Mouse (Mus musculus): ENCODE results near the gene Tmem30c. TPM values are rescaled to one million over a fixed set of nuclear protein-coding genes. Genes with fewer than 3 reads are reported as not detected.
A peak's percentile ranks its signal among the peaks of the same experiment; 100 is the strongest.

Gene Tmem30c
- not detected in 2 replicates for total RNA-seq (2017)

DNA sequence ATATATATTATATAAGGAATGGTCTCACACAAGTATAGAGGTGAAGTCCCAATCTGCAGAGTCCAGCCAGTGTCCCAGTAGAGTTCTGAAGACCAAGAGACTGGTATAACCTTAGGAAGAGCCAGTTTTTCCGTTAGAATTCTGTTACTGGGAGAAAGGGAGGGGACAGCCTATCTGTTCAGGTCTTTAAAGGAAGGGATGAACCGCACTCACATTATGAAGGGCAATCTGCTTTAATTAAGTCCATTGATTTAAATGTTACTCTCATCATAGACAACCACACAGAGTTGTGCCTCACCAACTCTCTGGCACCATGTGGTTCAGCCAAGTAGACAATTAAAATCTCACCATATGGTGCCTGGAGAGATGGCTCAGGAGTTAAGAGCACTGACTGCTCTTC, at the start of gene Tmem30c:
Gene Tmem30c, minus strand, starts transcription at position 101 of the 400 bp plus-strand sequence.
- ATAC-seq (replicated peaks in 1 of 2; ENCODE audit: insufficient read depth in 1 of 2, low FRiP score in 2 of 2, low TSS enrichment in 1 of 2, low read depth in 1 of 2, poor library complexity in 2 of 2, severe bottlenecking in 2 of 2) = no peak

DNA sequence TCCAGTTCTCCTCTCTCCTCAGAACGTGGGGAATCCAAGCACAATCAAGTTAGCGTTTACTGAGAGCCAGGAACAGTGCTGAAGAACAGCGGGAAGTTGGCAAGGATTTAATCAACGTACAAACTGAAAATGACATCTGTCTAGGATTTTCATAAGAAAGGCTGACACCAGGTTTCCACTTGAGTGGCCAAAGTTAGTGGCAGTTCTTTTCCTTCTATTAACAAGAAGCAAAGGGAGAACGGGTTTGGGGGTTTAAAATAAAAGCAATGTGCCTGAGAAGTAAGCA, 47.9 kb upstream of the Tmem30c start:
- ATAC-seq (replicated peaks in 1 of 2; ENCODE audit: insufficient read depth in 1 of 2, low FRiP score in 2 of 2, low TSS enrichment in 1 of 2, low read depth in 1 of 2, poor library complexity in 2 of 2, severe bottlenecking in 2 of 2) = no peak

DNA sequence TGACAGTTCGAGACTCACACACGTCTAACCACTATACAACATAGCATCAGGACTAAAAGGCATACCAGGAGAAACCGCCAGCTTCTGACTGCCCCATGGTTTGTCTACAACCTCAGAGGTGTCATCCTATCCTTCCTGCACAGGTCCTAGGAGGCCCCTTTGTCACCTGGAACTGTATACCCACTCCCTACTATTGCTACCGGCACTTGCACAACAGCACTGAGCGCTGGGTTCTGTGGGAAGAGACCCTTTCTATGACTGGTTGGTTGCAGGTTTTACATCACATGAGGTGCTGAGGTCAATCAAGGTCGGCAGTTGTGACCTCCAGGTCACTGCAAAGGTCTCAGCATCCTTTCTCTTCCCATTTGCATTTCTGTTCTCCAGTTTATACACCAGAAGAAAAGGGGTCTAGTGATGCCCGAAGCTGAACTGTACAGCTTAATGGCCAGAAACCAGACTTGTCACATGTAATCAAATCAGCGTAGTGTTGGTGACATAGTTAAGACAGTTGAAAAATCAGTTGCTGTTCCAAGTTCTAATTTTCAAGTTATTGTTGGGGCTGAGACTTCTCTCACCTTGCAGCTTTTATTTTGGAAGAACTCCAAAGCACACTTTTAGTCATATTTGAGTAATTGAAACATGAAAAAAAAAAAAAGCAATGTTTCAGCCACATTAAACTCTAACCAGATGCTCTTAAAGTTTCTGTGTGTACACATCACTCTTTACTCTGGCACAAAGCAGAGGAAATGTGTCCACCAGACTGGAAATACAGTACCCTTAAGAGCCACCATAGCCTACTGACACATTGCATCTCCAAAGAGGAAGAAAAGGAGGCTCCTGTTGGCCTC, 47.3 kb upstream of the Tmem30c start:
- ATAC-seq (replicated peaks in 1 of 2; ENCODE audit: insufficient read depth in 1 of 2, low FRiP score in 2 of 2, low TSS enrichment in 1 of 2, low read depth in 1 of 2, poor library complexity in 2 of 2, severe bottlenecking in 2 of 2) = no peak

DNA sequence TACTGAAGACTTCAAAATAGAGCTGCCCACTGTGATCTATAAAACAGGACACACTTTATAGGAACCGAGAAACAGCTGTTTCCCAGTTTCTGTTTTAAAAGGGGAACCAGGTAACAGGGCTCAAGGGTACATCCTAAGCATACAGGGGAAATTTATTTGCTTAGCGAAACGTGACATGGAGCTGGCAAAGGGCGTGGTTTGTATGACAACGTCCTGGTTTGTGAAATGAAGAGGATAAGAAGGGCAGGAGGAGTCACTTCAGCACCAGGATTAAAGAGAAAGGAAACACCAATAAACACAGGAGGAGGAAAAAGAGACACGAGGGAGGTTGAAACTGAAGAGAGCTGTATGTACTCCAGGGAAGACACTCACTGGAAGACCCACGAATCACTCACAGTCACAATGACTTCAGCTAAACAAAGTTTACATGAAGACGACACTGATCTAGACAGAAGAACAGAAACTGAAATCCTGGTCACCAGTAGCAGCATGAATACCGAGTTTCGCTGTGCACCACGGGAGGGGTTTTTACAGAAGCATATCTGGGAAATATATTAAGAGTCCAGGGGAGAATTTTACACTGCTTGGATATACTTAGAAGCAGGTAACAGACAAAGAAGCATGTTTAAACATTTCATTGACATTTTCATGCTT, 44.2 kb upstream of the Tmem30c start:
- ATAC-seq (replicated peaks in 1 of 2; ENCODE audit: insufficient read depth in 1 of 2, low FRiP score in 2 of 2, low TSS enrichment in 1 of 2, low read depth in 1 of 2, poor library complexity in 2 of 2, severe bottlenecking in 2 of 2) = peak; percentile 92 to 94

DNA sequence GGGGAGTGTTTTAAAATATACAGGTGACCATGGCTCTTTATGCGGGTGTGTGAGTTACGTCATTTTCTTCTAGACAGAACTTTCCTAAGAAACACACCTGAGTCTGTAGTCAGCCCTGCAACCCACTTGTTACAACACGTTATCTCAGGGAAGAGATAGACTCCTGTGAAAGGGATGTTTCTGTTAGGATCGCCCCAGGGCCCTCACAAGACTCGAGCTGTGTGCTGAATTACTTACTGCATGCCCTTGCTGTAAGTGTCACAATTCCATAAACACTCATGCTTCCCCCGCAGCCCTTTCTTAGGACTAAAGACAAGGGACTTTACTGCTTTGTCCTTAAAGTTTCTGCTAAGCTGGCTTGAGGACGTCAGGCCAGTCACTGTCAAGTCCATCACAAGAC, 39.6 kb upstream of the Tmem30c start:
- ATAC-seq (replicated peaks in 1 of 2; ENCODE audit: insufficient read depth in 1 of 2, low FRiP score in 2 of 2, low TSS enrichment in 1 of 2, low read depth in 1 of 2, poor library complexity in 2 of 2, severe bottlenecking in 2 of 2) = no peak

DNA sequence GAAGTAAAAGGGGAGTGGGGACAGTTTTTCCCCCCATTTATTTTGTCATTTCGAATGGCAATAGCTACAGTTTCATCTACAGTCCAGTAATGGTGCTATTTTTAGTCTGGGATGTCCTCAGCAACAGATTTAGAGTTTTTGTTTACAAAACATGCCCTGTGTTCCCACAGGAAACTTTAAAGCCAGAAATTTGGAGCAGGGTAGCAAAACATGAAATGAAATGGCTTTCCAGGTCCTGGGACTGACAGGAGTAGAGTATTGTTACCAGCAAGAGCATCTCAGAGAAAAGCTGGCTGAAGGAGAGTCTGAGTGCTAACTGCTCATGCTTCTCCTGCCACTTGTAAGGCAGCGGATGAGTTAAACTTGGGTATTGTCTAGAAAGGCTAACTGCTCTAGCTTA, 37.4 kb upstream of the Tmem30c start:
- no peak for ATAC-seq (replicated peaks in 1 of 2; ENCODE audit: insufficient read depth in 1 of 2, low FRiP score in 2 of 2, low TSS enrichment in 1 of 2, low read depth in 1 of 2, poor library complexity in 2 of 2, severe bottlenecking in 2 of 2)

DNA sequence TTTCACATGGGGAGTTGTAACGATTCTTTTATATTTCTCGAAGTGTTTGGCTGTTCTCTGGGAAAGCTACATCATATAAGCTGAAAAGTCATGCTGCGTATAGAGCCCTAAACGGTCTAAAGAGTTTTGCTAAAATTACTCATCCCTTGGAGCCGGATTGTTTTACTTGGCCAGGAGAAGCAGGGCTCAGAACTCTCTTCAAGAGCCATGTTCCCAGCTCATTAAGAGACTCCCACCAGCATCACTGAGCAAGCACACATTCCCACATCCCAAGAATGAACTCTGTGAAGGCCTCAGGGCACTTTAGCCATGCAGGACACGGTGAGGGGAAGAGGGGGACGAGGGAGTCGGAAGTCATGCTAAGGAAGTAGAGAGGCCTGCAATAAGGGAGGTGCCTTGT, 36.4 kb upstream of the Tmem30c start:
- ATAC-seq (replicated peaks in 1 of 2; ENCODE audit: insufficient read depth in 1 of 2, low FRiP score in 2 of 2, low TSS enrichment in 1 of 2, low read depth in 1 of 2, poor library complexity in 2 of 2, severe bottlenecking in 2 of 2) = peak; percentile 36 to 59; a peak in 2 of 4 replicates

DNA sequence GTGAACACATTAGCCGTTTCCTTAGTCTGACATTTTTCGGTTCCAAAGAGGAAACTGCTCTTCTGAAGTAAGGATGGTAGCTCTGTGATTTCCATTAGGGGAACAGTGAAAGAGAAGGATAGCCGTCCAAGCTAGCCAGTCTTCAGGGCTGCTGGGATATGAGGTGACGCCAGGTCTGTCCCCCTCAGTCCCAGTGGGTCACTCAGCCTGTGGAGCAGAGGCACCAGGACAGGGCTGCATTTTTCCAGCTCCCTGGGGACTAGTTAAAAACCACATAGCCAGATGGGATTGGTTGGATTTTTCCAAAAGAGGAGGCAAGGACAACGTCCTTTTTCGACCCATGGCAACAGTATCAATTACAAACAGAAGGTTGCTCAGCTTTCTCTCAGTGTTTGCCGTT, 34.3 kb upstream of the Tmem30c start:
- ATAC-seq (replicated peaks in 1 of 2; ENCODE audit: insufficient read depth in 1 of 2, low FRiP score in 2 of 2, low TSS enrichment in 1 of 2, low read depth in 1 of 2, poor library complexity in 2 of 2, severe bottlenecking in 2 of 2) = no peak

DNA sequence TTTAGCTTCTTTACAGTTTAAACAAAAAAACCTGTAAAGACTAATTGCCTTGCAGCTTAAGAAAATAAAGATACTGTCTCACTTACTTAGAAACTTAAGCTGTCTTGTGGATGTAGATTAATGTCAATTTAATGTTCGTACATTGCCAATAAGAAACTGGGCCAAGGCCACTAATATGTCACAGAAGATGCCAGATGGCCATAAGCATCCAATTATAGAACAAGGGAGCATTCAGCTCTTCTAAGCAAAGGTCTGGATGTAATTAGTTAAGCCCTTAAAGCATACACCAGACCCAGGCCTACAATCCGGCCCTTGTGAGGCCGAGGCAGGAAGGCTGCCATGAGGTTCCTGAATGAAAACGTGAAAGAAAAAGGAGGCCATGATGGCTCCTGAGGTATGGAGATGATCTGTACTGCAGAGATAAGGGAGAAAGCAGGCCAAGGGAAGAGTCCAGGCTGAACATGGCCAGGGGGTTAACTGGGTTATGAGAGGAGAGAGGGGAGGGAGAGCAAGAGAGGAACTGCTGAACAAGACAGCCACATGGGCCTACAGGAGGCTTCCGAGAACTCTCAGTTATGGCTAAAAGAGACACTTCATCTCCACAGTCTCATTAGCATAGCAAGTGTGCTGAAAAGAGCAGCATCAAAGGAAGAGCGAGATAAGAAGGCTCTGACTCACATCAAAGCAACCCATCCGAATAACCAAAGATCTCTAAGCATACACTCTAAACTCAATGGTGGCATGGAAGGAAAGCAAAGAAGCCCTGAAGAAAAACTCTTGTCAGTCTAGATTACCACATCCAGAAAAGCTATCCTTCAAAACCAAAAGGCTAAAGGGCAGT, 26.8 kb upstream of the Tmem30c start:
- ATAC-seq (replicated peaks in 1 of 2; ENCODE audit: insufficient read depth in 1 of 2, low FRiP score in 2 of 2, low TSS enrichment in 1 of 2, low read depth in 1 of 2, poor library complexity in 2 of 2, severe bottlenecking in 2 of 2) = no peak

DNA sequence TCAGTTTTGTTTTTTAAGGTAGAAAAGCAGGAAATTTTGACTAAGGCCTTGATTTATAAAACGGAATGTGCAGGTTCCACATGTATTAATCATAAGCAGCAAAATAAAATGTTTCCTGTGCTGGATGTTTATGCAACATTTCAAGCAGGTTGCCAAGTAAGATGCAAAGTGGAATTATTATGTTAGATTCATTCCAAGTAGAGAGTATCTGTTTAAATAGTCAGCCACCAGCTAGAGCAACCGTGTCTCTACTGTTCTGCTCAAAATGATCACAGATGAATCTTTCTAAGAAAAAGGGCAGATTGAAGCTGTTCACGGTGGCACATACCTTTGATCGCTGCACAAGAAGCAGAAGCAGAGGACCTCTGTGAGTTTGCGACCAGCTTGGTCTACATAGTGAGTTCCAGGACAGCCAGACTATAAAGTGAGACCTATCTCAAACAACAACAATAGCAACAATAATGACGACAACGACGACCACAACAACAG, 26.0 kb upstream of the Tmem30c start:
- ATAC-seq (replicated peaks in 1 of 2; ENCODE audit: insufficient read depth in 1 of 2, low FRiP score in 2 of 2, low TSS enrichment in 1 of 2, low read depth in 1 of 2, poor library complexity in 2 of 2, severe bottlenecking in 2 of 2) = no peak

DNA sequence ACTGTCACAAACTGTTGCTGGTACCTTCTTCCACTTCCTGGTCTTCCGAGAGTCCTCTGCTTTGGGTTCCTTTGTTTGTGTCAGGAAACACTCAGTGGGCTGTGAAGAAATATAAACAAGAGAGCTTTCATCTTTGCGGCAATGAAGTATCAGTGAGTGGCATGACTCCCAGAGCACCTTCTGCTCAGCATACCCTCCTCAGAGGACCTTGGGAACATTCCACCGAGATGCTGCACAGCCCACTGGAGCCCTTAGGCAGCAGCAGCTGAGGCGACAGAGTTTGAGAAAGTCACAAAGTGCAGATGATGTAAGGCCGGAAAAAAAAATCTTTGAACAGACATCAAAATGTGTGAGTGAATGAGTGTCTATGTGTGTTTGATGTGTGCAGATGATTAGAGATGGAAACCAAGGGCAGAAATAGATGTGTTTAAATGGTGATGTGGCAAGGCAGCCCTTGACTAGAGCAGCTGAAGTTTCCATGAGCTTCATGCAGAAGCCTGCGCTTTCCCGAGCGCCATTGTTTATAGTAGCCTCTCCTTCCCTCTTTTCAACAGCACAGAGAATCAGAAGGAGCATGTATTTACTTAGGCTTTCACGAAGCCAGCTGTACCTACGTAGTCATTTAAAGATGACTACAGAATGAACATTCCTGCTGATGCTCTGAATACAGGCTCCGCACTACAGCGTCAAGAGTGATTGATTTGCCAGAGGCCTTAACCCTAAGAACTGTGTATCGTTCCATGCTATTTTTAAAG, 25.4 kb upstream of the Tmem30c start:
- no peak for ATAC-seq (replicated peaks in 1 of 2; ENCODE audit: insufficient read depth in 1 of 2, low FRiP score in 2 of 2, low TSS enrichment in 1 of 2, low read depth in 1 of 2, poor library complexity in 2 of 2, severe bottlenecking in 2 of 2)

DNA sequence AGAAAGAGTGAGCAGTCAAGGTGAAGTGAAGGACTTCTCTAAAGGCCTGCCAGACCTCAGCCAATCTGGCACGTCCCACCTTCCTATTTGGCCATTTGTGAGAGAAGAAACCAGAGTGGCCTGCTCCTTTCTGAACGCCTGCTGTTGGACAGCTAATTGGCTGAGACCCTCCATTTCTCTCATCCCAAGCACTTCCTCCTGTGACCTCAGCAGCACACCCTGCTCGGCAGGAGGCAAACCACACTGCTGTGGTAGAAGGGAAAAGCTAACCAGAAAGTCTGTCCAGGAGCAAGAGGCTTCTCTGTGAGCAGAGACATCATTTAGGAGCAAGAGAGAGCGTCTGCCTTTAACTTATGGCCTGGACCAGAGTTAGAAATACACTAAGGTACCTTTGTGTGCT, 24.5 kb upstream of the Tmem30c start:
- peak; percentile 83 to 84 for ATAC-seq (replicated peaks in 1 of 2; ENCODE audit: insufficient read depth in 1 of 2, low FRiP score in 2 of 2, low TSS enrichment in 1 of 2, low read depth in 1 of 2, poor library complexity in 2 of 2, severe bottlenecking in 2 of 2)

DNA sequence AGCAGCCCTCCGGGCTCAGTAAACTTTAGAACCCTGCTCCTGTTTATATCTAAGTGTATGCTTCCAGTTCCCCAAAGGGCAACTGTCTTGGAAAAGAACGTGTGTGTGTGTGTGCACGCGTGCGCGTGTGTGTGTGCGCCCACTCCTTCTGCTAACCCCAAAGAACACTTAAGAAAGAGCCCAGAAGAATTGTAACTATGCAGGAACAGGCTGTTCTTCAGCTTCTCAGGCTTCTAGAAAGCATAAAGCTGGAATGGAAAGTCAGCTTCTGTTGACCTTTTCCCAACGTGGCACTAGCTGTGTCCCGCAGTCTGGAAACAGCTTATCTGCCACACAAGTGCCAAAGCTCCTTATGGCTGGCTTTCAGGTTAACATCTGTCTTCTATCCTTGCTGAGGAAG, 22.4 kb upstream of the Tmem30c start:
- ATAC-seq (replicated peaks in 1 of 2; ENCODE audit: insufficient read depth in 1 of 2, low FRiP score in 2 of 2, low TSS enrichment in 1 of 2, low read depth in 1 of 2, poor library complexity in 2 of 2, severe bottlenecking in 2 of 2) = no peak

DNA sequence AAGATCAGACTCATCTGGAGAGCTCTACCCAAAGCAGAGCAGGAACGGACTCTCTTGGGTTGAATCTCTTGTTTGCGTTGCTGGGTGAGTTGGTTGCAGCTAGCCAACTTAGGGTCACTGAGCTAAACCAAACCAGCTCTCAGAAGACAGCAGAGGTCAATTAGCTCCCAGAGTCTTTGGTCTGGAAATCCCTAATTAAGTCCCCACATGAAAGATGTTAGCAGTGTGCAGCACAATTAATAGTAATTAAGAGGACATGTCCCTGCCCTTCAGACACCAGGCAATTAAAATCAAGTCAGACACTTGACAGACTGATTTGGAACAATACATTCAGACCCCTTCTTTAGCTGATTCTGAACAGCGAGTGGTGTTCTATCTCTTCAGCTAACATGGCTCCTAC, 21.6 kb upstream of the Tmem30c start:
- no peak for ATAC-seq (replicated peaks in 1 of 2; ENCODE audit: insufficient read depth in 1 of 2, low FRiP score in 2 of 2, low TSS enrichment in 1 of 2, low read depth in 1 of 2, poor library complexity in 2 of 2, severe bottlenecking in 2 of 2)

DNA sequence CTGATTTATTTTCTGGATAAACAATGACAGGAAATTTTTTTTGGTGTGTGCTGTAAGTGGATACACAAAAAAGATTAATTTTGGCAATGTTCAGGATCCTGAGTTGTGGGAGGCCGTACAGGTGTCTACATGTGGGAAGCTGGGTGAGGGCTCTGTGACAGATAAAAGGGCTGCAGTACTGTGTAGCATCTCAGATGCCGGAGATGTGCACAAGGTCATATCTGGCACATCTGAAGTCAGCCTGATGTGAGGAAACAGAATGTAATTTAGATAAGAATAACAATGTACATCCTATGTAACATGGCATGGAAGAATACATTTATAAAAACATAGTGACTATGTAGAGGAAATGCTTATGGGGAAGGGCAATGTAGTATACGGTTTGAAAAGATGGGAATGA, 20.8 kb upstream of the Tmem30c start:
- ATAC-seq (replicated peaks in 1 of 2; ENCODE audit: insufficient read depth in 1 of 2, low FRiP score in 2 of 2, low TSS enrichment in 1 of 2, low read depth in 1 of 2, poor library complexity in 2 of 2, severe bottlenecking in 2 of 2) = no peak

DNA sequence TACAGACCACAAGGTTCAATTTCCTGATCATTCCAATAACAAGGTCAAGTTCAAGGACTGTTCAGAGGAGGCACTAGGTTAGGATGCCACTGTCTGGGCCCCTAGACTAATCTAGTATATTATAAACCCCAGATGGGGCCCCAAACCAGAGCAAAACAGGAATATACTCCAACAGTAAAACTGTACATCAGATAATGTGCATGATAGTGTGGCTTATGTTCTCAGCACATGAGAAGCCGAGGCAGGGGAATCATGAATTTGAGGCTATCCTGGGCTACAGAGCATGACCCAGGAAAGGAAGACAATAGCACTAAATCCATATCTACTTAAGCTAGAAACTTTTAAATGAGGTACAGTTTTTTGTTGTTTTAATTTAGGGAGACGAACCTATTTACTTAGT, 19.5 kb upstream of the Tmem30c start:
- no peak for ATAC-seq (replicated peaks in 1 of 2; ENCODE audit: insufficient read depth in 1 of 2, low FRiP score in 2 of 2, low TSS enrichment in 1 of 2, low read depth in 1 of 2, poor library complexity in 2 of 2, severe bottlenecking in 2 of 2)

DNA sequence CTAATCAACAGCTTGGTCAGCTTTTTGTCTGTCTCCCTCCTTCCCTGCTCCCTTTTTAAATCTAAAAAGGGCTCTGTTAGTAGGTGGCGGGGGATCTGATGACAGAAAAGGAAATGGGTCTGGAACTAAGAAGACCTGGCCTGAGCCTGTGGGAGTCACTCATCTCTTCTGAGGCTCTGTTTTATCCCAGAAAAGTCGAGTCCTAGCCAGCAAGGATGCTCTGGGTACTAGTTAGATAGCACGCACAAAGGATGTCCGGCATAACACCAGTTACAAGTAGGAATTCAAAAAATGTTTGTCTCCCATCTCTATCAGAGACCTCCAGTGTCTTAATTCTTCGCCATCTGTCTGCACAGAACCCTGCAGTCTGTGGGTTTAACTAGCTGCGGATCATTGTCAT, 12.8 kb upstream of the Tmem30c start:
- no peak for ATAC-seq (replicated peaks in 1 of 2; ENCODE audit: insufficient read depth in 1 of 2, low FRiP score in 2 of 2, low TSS enrichment in 1 of 2, low read depth in 1 of 2, poor library complexity in 2 of 2, severe bottlenecking in 2 of 2)
